Mouse (Mus musculus) neural tube, embryonic 15.5 days (tissue): ENCODE measurements at regions not wholly inside any gene's neighbourhood (a gene's known extent, or its start where the extent isn't known, plus 50 kb on each side); places are given as distances from the start of the nearest gene placed in this dataset.

Experiments used
- ATAC-seq: fragments of 200-750 bp; cut with Nextera tagmentation; 2 replicates; pipeline ENCODE4 v1.8.0; 2017; ENCODE audit warnings: mild to moderate bottlenecking, moderate TSS enrichment, moderate library complexity; ENCODE audit not compliant: low FRiP score
- H3K27ac ChIP-seq: fragments of 300-500 bp; sonication (generic); replicated peaks from 2 replicates; pipeline ENCODE4 v1.5.1; 2015; ENCODE audit warnings: mild to moderate bottlenecking, inconsistent platforms
- H3K27me3 ChIP-seq: fragments of 300-500 bp; sonication (generic); replicated peaks from 2 replicates; pipeline ENCODE4 v1.6.1; 2015; ENCODE audit warnings: inconsistent platforms
- H3K36me3 ChIP-seq: fragments of 300-500 bp; sonication (generic); 2 replicates; pipeline ENCODE4 v1.6.1; 2015; ENCODE audit warnings: inconsistent platforms
- H3K4me1 ChIP-seq: fragments of 300-500 bp; sonication (generic); 2 replicates; pipeline ENCODE4 v1.6.1; 2015; ENCODE audit warnings: inconsistent platforms
- H3K4me2 ChIP-seq: fragments of 300-500 bp; sonication (generic); 2 replicates; pipeline ENCODE4 v1.6.1; 2015; ENCODE audit warnings: inconsistent platforms, mild to moderate bottlenecking, moderate library complexity
- H3K4me3 ChIP-seq: fragments of 300-500 bp; sonication (generic); replicated peaks from 2 replicates; pipeline ENCODE4 v1.5.1; 2015; ENCODE audit warnings: mild to moderate bottlenecking, inconsistent platforms
- H3K9ac ChIP-seq: fragments of 300-500 bp; sonication (generic); replicated peaks from 2 replicates; pipeline ENCODE4 v1.6.1; 2015; ENCODE audit warnings: mild to moderate bottlenecking, inconsistent platforms
- H3K9me3 ChIP-seq: fragments of 300-500 bp; sonication (generic); replicated peaks from 2 replicates; pipeline ENCODE4 v1.6.1; 2016; ENCODE audit warnings: inconsistent platforms
- WGBS: fragments of 180-500 bp; shearing (Covaris S2); methylation state at CpG from one replicate; pipeline ENCODE4 v1.1.7; 2015; ENCODE audit warnings: mixed read lengths; 5-methylcytosine and 5-hydroxymethylcytosine counted together

DNA sequence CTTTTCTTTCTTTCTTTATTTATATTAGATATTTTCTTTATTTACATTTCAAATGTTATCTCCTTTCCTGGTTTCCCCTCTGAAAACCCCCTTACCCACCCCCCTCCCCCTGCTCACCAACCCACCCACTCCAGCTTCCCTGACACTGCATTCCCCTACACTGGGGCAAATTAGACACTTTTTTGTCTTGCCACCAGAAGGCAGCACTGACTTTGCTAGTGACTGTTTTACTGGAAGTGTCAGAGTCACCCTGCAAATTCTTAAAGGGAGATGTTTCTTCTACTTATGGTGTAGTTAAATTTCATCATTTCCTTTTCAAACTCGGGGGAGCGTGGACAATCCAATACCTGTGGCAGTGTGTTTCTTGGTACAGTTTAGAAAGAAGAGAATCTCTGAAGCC is 72.1 kb upstream of the Apob start:
- no peak for ATAC-seq
- Histone ChIP-seq H3K36me3 (no peaks in the 10 kb centered on the region), H3K9ac (no peak overlapping the region), H3K4me3 (no peak overlapping the region), H3K27ac (no peak overlapping the region), H3K4me2 (no peak overlapping the region), H3K9me3 (no peaks in the 10 kb centered on the region), H3K4me1 (no peaks in the 10 kb centered on the region), H3K27me3 (no peaks in the 10 kb centered on the region)
- WGBS = 88% methylated on average over 2 of the region's 2 CpGs

DNA sequence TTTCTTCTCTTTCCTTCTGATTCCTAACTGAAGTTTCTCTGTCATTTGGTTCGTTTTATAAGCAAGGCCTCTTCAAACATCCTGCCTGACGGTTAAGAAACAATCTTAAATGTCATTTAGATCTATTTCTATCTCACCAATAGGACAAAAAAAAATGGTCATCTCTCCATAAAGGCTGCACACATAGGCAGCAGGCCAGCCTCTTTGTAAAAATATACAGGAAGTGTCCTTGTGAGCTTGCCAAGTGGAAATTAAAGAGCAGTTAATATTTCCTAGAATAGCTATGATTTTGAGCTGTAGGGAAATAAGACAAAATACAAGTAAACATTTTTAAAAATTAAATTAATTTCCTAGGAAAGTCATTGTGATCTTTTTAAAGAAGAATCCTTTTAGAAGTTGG is 70.6 kb upstream of the Apob start:
- Histone ChIP-seq H3K27me3 (no peaks in the 10 kb centered on the region), H3K27ac (no peak overlapping the region), H3K9ac (no peak overlapping the region), H3K4me3 (no peak overlapping the region), H3K4me2 (no peak overlapping the region), H3K9me3 (no peaks in the 10 kb centered on the region), H3K36me3 (no peaks in the 10 kb centered on the region), H3K4me1 (no peaks in the 10 kb centered on the region)
- ATAC-seq = no peak
- 73% methylated on average over 2 of the region's 2 CpGs for WGBS

- no peak overlapping the region for H3K4me3 ChIP-seq
- H3K36me3 ChIP-seq = no peaks in the 10 kb centered on the region
- no peak for ATAC-seq
- H3K27me3 ChIP-seq = no peaks in the 10 kb centered on the region
- H3K9me3 ChIP-seq = no peaks in the 10 kb centered on the region
- H3K27ac ChIP-seq = no peak overlapping the region
- H3K4me2 ChIP-seq = no peak overlapping the region
- WGBS = 67% methylated on average over 9 of the region's 9 CpGs
- no peak overlapping the region for H3K9ac ChIP-seq
- no peaks in the 10 kb centered on the region for H3K4me1 ChIP-seq
These were observed 67.6 kb upstream of the Apob start for GRCm38 (mm10) chr12:7909746-7910360.

DNA sequence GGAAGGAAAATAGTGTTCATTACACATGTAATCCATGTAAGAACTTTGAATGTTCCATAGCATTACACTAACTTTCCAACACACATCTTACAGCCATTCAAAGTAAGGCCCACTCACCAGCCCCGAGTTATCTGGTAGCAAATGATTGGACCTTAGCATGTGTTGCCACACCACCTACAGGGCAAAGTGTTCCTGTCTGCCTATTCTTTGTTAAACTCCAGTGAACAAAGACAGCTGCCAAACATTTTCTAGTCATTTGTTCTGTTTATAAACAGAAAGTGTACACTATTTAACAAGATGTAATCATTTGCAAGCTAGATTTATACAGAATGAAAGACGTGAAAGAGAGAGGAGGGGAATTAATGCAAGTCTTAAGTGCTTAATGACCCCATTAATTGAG is 66.9 kb upstream of the Apob start:
- WGBS = 48% methylated on average over 2 of the region's 2 CpGs
- ATAC-seq = no peak
- no peaks in the 10 kb centered on the region for H3K9me3 ChIP-seq

DNA sequence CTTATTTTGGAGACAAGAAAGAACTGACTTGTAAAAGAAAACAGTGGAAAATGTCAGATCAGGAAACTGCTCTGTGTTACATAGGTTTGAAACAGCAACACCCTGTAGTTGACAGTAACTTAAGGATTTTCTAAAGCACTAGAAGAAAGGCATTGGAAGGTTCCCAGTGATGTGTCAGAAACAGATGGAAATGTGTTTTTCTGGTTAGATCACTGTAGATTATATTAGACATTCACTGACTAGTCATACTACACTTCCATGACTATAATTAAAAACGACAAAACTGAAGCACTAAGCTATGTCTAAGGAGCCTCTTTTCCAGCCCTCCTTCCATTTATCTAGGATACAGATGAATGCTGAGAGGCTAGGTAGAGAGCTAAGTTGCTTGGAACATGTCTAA is 59.1 kb upstream of the Apob start:
- no peak overlapping the region for H3K4me2 ChIP-seq
- no peak overlapping the region for H3K27ac ChIP-seq
- ATAC-seq = no peak
- no peaks in the 10 kb centered on the region for H3K9me3 ChIP-seq
- H3K4me1 ChIP-seq = no peaks in the 10 kb centered on the region
- H3K27me3 ChIP-seq = no peaks in the 10 kb centered on the region
- H3K9ac ChIP-seq = no peak overlapping the region
- WGBS = 90% methylated on average over 1 of the region's 1 CpGs
- H3K4me3 ChIP-seq = no peak overlapping the region
- no peaks in the 10 kb centered on the region for H3K36me3 ChIP-seq

More for the DNA sequence above, 66.9 kb upstream of the Apob start:
- no peak overlapping the region for H3K27ac ChIP-seq
- no peak overlapping the region for H3K9ac ChIP-seq
- no peaks in the 10 kb centered on the region for H3K27me3 ChIP-seq
- no peaks in the 10 kb centered on the region for H3K4me1 ChIP-seq
- no peak overlapping the region for H3K4me3 ChIP-seq
- H3K36me3 ChIP-seq = no peaks in the 10 kb centered on the region
- no peak overlapping the region for H3K4me2 ChIP-seq

DNA sequence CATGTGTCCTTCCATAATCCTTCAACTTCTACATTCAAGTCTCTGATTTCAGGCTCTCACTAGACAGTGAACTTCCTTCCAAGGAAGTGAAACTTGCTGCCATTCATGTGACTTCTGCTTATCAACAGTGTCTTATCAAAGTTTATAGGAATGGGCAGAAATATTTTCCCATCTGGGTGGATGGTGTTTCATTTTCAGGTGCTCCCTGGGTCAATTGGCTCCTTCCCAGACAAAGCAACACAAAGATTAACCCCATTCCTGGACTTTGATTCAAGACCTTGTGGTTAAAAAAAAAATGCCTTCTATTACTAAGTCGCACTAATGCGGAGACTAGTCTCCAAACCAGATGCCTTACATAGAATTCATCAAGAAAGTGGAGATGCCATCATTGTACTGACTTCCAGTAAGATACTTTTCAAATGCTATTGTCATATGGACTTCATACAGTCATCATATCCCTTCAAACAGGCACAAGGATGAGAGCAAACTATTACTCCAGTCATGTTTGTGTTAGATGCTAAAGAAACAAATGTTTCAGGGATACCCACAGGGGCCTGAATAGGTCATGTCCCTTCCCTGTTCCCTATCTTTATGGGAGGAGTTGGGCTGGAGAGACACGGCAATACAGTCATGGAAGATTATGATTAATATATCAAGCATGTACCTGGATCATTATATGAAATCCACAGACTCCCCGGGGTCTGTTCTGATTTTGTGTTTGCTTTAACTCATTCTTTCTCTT is 58.3 kb upstream of the Apob start:
- Histone ChIP-seq H3K27me3 (no peaks in the 10 kb centered on the region), H3K4me3 (no peak overlapping the region), H3K27ac (no peak overlapping the region), H3K9ac (no peak overlapping the region), H3K9me3 (no peaks in the 10 kb centered on the region), H3K36me3 (no peaks in the 10 kb centered on the region), H3K4me1 (no peaks in the 10 kb centered on the region), H3K4me2 (no peak overlapping the region)
- WGBS = 86% methylated on average over 4 of the region's 4 CpGs
- ATAC-seq = no peak

- WGBS = 76% methylated on average over 2 of the region's 2 CpGs
These were observed 57.6 kb upstream of the Apob start for GRCm38 (mm10) chr12:7919709-7920324.

DNA sequence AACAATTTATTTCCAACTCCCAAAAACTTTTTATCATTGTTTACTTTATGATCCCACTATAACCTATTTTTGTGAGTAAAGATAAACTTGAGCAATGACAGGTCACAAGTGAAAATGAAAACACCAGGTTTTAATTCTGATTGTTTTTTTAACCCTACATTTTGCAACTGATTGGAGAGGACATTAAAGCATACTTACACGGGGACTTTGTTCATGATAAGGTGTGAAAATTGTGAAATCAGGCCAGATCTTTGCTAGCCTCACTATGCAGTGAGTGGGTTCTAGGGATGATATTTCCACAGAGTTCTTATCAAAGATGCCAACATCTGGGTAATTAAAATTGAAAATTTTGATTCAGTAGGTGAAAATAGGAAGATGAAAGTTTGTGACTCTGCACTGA is 56.6 kb upstream of the Apob start:
- no peak for ATAC-seq
- 96% methylated on average over 1 of the region's 1 CpGs for WGBS
- Histone ChIP-seq H3K4me2 (no peak overlapping the region), H3K4me1 (no peaks in the 10 kb centered on the region), H3K9ac (no peak overlapping the region), H3K27me3 (no peaks in the 10 kb centered on the region), H3K9me3 (no peaks in the 10 kb centered on the region), H3K36me3 (no peaks in the 10 kb centered on the region), H3K4me3 (no peak overlapping the region), H3K27ac (no peak overlapping the region)

More at GRCm38 (mm10) chr12:7919709-7920324, 57.6 kb upstream of the Apob start:
- Histone ChIP-seq H3K4me3 (no peak overlapping the region), H3K27me3 (no peaks in the 10 kb centered on the region), H3K4me1 (no peaks in the 10 kb centered on the region), H3K36me3 (no peaks in the 10 kb centered on the region), H3K4me2 (no peak overlapping the region), H3K27ac (no peak overlapping the region), H3K9ac (no peak overlapping the region), H3K9me3 (no peaks in the 10 kb centered on the region)
- ATAC-seq = no peak
